Mouse (Mus musculus) lung, adult 2 months (tissue): Measurements from ENCODE around the gene Mul1. TPM values are rescaled to one million over a fixed set of nuclear protein-coding genes. Genes with fewer than 3 reads are reported as not detected.

Experiments
- DNase-seq: peaks from one replicate; pipeline ENCODE4 v3.0.0; 2022
- H3K4me1 ChIP-seq: fragments of 200-500 bp; 2 replicates; pipeline ENCODE4 v1.6.1; 2011; ENCODE audit warnings: low read length; ENCODE audit not compliant: control insufficient read depth, insufficient read depth
- H3K4me3 ChIP-seq: fragments of 200-500 bp; replicated peaks from 2 replicates; pipeline ENCODE3; 2011; ENCODE audit warnings: low read depth, mild to moderate bottlenecking, control low read depth, low read length; ENCODE audit errors: extremely low read depth
- CTCF ChIP-seq: fragments of 200-500 bp; IDR thresholded peaks from 2 replicates; pipeline ENCODE4 v1.5.1; 2011; ENCODE audit warnings: mild to moderate bottlenecking, low read length, control low read depth; ENCODE audit not compliant: insufficient read depth
- POLR2A ChIP-seq: fragments of 200-500 bp; IDR thresholded peaks from 2 replicates; pipeline ENCODE4 v1.6.1; 2011; ENCODE audit warnings: low read depth, mild to moderate bottlenecking, control low read depth, low read length, borderline replicate concordance; ENCODE audit errors: extremely low read depth
- WGBS: fragments of 180-500 bp; shearing (Covaris S2); methylation state at CpG from one replicate; pipeline ENCODE4 v1.1.7; 2018; 5-methylcytosine and 5-hydroxymethylcytosine counted together
- polyA plus RNA-seq: library from polyadenylated mRNA; depleted of rRNA; stranded (reverse); fragments of >200 nt; gene quantifications from 2 replicates; pipeline ENCODE4 v1.2.3, GENCODE M21; 2012

Gene Mul1
- polyA plus RNA-seq, 1 experiment = 16.5 TPM

DNA sequence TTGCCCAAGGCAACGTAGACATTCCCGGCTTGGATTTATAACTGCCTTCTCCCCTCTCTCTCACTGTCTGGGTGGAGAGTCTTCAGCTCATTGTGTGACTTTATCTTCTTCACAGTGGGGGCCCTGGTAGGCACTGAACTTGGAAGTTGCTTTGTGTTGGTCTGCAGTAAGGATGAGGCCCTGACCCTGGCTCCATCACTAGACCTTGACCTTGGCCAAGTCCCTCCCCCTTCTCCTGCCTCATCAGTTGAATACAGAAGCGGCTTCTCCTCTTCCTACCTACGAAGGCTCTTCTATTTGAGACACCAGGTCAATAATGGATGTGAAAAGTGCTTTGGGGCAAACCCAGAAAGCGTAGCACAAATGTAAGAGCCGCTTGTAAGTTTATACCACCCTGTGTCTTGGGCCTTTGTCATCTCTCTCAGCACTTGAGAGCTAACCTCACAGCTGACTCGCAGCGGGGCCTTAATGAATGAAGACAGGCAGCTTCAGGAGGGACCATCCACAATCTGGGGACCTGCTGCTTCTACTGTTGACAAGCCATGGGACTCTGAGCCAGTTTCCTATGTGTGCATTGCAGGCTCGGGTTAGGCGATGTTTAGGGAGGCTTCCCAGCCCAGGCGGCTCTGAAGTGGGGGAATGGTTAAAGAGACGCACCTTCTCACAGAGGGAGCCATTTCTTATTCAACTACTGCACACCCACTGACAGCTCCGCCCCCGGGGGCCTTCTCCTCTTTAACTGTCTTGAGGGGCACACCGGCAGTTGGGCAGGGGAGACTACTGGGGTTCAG, 18.0 kb downstream of the Mul1 start:
- no peak overlapping the region for H3K4me3 ChIP-seq
- 57% methylated on average over 15 of the region's 15 CpGs for WGBS
- peaks cover 7% of the 10 kb centered on the region; the same call in 1 of the 2 replicates for H3K4me1 ChIP-seq
- TF ChIP-seq POLR2A (no peak), CTCF (no peak)
- no peak for DNase-seq

GRCm38 (mm10) chr4:138453097-138453752, 18.8 kb downstream of the Mul1 start:
- Histone ChIP-seq H3K4me3 (no peak overlapping the region), H3K4me1 (peaks cover 7% of the 10 kb centered on the region; the same call in 1 of the 2 replicates)
- WGBS = 24% methylated on average over 19 of the region's 19 CpGs
- no peak for DNase-seq
- TF ChIP-seq CTCF = no peak
- no peak for TF ChIP-seq POLR2A

GRCm38 (mm10) chr4:138453753-138454570, 19.5 kb downstream of the Mul1 start, which contains the start of gene Camk2n1:
Gene Camk2n1 (plus strand): TSS chr4:138454314.
- under 1% methylated on average over 61 of the region's 64 CpGs for WGBS
- Histone ChIP-seq H3K4me3 (peak within 1 kb of the TSS; percentile 95), H3K4me1 (peaks cover 7% of the 10 kb centered on the region; the same call in 1 of the 2 replicates)
- DNase-seq = peak; percentile 81
- TF ChIP-seq CTCF (no peak), POLR2A (peak; percentile 91; the same call in 1 of the 2 replicates)

DNA sequence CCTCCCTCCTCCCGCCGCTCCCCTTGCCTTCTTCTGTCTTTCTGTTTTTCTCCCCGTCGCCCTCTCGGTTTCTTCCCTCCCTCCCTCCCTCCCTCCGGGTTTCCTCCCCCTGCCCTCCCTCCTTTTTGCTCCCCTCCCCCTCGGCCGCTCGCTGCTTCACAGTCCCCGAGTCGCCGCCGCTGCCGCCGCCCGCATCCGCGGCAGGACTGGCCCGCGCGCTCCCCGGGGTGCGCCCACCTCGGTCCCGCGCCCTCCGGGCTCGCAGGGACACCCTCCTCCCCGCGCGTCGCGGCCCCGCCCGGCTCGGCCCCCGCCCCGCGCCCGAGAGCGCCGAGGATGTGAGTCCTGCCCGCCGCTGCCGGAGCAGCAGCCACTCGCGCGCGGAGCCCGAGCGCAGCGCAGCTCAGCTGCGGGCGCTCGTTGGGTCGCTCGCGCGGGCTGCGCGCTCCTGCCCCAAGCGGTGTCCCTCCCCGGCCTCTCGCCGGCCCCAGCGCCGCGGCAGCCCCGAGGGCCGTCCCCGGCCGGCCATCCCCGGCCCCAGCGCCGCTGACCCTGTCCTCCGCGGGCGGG, 20.2 kb downstream of the Mul1 start:
- WGBS = 2% methylated on average over 77 of the region's 78 CpGs
- peak overlapping the region; percentile 95 for H3K4me3 ChIP-seq
- TF ChIP-seq POLR2A (no peak; the same call in 1 of the 2 replicates), CTCF (no peak)
- peaks cover 7% of the 10 kb centered on the region; the same call in 1 of the 2 replicates for H3K4me1 ChIP-seq
- DNase-seq = peak; percentile 64

- H3K4me1 ChIP-seq = peaks cover 7% of the 10 kb centered on the region; the same call in 1 of the 2 replicates
- WGBS = 2% methylated on average over 58 of the region's 58 CpGs
- TF ChIP-seq CTCF = no peak
- no peak for TF ChIP-seq POLR2A
- DNase-seq = peak; percentile 58
- peak overlapping the region; percentile 95 for H3K4me3 ChIP-seq
Measured at GRCm38 (mm10) chr4:138455141-138455955, 20.9 kb downstream of the Mul1 start.

DNA sequence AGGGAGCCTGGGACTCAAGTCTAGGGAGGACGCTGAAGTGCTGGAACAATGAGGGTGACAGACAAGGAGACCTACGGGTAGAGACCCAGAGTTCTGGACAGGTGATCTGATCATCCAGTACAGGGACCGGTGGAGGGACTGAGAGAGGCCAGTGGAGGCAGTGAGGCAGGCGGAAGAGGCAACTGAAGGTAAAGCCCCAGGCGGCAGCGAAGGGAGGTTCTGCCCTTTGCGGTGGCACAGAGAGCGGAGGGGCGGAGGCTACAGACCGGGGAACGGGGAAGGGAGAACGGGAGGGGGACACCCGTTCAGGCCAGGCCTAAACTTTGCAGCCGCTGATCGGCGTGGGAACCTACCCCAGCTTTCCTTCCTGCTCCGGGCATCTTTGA, 21.5 kb downstream of the Mul1 start:
- Histone ChIP-seq H3K4me1 (peaks cover 7% of the 10 kb centered on the region; the same call in 1 of the 2 replicates), H3K4me3 (peak overlapping the region; percentile 95)
- WGBS = 3% methylated on average over 16 of the region's 17 CpGs
- TF ChIP-seq CTCF (no peak), POLR2A (no peak)
- peak; percentile 46 for DNase-seq

- 28% methylated on average over 8 of the region's 8 CpGs for WGBS
- TF ChIP-seq CTCF (no peak), POLR2A (no peak)
- peak; percentile 9 for DNase-seq
Measured at GRCm38 (mm10) chr4:138456536-138456935, 22.1 kb downstream of the Mul1 start.

DNA sequence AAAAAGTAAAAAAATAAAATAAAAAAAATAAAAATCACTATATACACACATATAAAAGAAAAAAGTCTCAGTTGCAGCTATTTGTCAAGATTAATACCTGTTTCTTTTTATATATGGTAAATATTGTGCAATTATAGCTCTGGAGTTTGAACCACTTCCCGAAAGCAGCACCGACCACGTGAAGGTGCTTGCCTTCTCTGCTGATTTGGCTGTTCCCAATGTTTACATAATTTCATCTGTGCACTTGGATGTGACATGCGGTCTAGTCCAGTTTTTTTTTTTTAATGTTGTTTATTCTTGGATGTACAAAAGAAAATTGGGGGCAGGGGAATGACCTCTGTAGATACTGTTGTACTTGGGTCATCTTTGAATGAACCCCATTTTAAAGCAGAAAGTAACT, 22.6 kb downstream of the Mul1 start:
- Histone ChIP-seq H3K4me1 (peaks cover 7% of the 10 kb centered on the region; the same call in 1 of the 2 replicates), H3K4me3 (no peak overlapping the region)
- 44% methylated on average over 4 of the region's 4 CpGs for WGBS
- TF ChIP-seq POLR2A (no peak), CTCF (no peak)
- no peak for DNase-seq

More at GRCm38 (mm10) chr4:138456536-138456935, 22.1 kb downstream of the Mul1 start:
- peak overlapping the region; percentile 95 for H3K4me3 ChIP-seq
- peaks cover 7% of the 10 kb centered on the region; the same call in 1 of the 2 replicates for H3K4me1 ChIP-seq

DNA sequence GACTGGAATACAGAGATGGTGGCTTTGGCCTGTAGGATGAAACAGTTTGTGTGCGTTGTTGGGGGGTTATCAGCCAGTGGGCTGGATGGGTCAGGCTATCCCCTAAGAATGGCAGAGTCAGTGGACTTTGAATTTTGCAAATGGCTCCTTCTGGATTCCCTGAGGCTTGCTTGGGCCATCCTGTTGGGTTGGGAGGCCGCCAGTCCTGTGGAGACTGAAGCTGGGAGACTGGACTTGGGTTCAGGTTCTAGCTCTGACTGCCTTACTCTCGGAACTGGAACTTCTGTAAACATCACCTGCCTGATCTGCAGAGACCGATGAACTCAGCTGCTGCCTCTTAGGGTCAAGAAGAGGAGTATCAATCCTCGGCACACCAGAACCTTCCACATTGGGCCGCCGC, 23.7 kb downstream of the Mul1 start:
- TF ChIP-seq CTCF (no peak), POLR2A (no peak)
- WGBS = 84% methylated on average over 7 of the region's 7 CpGs
- DNase-seq = no peak
- H3K4me3 ChIP-seq = no peak overlapping the region
- peaks cover 7% of the 10 kb centered on the region; the same call in 1 of the 2 replicates for H3K4me1 ChIP-seq
